Mouse (Mus musculus) monocyte, adult 2 months (primary cell): ENCODE measurements around the gene Mta3.
A peak's percentile ranks its signal among the peaks of the same experiment; 100 is the strongest.

Source experiments
- DNase-seq, 2 experiments: peaks; one replicate each; pipeline ENCODE4 v3.0.0; 2022; ENCODE audit warnings: low spot score in 2 of 2, low read depth in 1 of 2

Gene Mta3

DNA sequence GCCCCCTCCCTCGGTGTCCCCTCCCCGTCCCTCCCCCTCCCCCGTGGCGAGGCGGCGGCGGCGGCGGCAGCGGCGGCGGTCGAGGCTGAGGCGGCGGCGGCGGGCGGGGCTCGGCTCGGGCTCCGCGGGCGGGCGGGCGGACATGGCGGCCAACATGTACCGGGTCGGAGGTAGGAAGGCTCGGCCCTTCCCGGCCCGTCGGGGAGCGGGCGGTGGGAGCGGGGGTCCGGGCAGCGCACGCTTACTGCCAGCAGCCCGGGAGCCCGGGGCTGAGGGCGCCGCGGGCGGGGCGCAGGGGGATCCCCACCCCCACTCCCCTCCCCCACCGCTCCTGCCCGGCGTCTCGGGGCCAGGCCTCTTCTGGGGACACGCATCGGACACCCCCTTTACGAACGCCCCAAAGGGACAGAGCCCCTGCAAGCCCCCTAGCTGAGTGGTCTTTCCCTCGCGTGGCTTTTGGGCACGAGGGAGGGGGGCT is at the start of gene Mta3:
Gene Mta3 (plus strand): TSS at position 48 of the 478 bp plus-strand sequence.
- DNase-seq, result peak in 1 of 2 experiments; percentile 26

DNA sequence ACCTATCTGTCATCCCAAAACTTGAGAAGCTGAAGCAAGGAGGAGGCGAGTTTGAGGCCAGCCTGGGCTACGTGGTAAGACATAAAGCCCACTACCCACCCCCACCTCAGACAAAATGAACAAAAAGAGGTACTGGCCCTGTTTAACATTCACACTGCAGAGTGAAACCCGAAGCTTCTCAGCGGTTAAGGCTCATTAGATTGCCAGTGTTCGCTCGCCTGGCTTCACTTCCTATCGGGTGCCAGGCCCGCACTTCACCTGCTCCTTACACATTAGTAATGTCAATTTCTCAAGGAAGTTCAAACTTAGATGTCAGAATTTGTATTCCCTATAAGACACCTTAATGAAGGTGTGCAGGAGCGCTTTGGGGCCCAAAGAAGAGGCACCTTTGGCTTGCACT is 48.6 kb upstream of the Mta3 start:
- no peak for DNase-seq

DNA sequence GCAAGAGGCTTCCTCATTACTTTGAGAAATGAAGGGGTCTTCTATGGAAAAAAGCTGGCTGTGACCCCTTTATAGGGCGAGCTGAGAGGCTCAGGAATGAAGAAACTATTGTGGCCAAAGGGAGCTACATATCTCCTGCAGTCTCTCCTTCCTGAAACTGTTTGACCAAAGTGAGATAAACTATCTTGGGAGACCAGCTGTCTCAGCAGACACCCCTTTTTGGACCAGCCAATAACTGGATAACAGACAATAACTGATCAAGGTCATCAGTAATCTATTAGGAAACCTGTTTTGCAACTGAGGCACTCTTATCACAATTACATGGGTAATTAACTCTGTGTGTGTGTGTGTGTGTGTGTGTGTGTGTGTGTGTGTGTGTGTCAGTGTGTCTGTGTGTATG is 47.0 kb upstream of the Mta3 start:
- DNase-seq, result no peak

DNA sequence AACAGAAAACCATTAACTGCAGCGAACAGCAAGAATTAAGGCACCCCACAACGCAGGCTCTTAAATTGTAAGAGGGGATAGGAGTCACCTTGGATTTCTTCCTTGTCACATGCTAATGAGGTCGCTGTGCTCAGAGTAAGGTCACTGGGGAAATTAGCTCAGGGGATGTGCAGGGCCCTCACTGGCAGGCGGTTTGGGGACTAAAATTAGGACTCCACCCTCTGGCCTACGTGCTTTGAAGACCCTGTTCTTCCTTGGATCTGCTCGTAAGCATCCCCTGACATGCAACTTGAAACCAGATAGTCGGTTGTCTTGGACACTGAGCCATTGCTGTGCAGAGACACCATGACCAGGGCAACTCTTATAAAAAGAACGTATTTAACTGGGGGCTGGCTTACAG is 41.2 kb upstream of the Mta3 start:
- DNase-seq, result no peak

DNA sequence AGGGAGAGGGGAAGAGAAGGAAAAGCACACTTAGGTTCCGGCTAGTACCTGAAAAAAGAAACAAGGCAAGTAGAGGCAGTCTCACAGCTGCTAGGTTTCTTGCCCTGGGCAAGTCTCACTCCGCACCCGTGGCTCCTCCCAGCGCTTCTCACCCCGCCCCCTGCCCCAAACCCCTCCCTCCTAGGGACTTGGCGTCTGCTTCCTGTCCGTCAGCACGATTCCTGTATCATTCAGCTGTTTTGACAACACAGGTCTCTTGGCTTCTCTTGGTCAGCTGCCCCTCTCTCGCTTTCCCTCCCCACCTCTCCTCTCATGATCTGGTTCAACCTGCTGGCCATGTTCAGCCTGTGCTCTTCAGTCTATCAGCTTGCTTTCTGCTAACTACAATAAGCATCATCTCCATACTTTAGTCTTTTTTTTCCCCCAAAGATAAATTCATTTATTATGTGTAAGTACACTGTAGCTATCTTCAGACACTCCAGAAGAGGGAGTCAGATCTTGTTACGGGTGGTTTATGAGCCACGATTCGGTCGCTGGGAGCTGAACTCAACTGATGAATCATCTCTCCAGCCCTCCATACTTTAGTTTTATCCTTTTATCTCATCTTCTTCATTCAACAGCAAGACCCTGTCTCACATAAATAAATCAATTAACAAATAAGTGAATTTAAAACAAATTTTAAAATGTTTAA is 39.2 kb upstream of the Mta3 start:
- DNase-seq, result no peak

DNA sequence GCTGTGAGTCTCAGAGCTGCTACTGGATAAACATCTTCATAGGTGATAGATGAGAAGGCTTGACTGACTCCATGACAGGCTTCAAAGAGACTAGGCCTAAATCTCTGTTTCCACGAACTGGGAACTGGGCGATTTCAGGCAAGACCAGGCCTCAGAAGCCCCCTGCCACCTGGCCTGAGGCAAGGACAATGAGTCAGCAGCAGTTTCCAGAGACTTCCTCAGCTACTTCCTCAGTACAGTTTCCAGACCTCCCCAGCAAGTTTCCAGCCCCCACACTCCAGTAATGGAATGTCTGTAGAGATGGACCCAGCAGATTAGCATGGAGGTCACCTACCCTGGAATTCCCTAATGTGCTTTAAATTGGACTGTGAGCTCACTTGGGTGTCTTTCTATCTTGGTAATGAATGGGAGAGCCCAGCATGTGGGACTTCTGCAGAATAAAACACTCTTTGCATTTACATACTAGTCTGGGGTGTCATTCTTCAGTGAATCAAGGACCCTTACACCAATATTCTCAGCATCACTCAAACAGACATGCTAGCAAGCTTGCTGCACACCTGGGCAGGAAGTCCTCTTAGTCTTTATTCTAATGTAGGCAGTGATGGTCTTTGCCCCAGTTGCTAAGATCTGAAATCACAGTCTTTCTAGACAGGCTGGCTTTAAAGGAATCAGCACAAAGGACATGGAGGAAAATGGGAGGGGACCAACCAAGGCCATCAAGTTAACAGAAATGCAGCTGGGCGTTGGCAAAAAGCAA is 37.9 kb upstream of the Mta3 start:
- no peak for DNase-seq

DNA sequence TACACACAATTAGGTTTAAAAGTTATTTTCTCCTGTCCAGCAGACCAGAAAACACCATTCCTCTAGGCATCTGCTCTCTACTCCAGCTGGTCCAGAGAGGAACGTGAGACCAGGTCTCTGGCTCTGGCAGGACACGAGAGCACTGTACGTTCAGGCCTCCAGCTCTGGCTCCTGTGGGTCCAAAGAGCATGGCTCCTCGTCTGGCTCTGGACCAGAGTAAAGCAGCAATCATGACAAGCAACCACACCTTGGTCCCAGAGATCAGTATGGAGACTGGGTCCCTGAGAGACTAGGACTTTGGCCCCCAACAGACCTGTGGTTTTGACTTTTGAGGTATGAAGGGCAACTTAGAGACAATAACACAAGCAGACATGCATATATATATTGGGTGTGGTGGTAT is 33.3 kb upstream of the Mta3 start:
- DNase-seq, result no peak

DNA sequence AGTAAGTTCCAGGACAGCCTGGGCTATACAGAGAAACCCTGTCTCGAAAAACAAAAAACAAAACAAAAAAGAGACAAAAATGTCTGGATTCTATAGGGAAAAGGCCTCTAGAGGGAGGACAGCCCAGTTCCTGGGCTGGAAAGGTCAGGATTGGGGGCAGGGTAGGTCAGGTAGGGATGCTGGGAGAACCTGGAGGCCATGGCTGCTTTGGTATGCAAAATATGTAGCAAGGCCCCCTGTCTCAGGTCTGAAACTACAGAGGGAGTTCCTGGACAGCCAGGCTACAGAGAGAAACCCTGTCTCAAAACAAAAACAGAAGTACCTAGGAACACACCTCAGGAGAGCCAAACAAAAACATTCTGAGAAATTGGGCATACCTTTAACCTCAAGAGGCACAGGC is 28.6 kb upstream of the Mta3 start:
- no peak for DNase-seq

DNA sequence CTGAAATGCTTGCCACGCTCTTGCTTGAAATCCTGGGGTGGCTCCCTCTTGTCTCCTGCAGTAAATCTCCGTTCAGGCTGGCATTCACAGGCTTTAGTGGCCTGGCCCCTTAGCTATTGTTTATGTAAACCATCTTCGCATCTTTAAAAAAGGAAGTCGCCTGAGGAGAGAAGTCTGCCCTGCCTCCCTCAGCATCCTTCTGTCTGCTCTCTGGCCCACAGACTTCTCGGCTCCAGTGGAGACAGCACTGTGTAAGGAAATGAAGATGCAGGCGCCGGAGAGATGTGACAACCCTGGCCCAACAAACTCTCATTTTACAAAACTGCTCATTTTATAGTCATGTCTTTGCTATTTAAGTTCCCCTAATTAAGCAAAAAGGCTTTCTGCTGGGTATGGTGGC is 24.0 kb upstream of the Mta3 start:
- DNase-seq, result no peak

DNA sequence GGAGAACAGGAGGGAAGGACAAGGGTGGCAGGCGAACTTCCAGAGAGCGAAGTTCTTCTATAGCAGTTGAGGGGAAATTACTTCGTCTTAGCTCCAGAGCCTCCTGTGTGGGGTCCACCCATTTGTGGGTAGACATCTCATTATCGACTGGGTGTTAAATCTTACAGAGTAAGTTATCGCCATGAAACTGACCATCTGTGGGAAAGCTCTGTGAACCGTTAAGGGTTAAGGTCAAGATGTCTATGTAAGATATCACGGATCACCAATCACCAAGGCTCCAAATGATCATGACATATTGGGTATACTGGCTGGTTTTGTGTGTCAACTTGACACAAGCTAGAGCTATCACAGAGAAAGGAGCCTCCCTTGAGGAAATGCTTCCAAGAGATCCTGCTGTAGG is 21.5 kb upstream of the Mta3 start:
- DNase-seq, result no peak

DNA sequence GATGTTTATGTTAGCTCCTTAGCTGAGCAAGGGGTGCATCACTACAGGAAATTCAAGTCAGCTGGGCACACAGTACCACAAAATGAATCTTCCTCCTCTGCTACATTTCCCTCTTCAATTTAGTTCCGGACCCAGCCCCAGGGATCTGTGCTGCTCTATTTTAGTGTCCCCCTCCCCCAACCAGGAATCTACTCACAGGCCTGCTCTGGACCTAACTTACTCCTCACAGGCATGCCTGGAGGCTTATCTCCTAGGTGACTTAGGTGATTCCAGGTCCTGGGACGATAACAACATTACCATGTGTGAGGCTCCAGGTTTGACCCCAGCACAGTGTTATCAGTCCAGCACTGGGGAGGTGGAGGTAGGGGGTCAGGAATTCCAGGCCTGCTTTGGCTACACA is 15.5 kb upstream of the Mta3 start:
- no peak for DNase-seq

DNA sequence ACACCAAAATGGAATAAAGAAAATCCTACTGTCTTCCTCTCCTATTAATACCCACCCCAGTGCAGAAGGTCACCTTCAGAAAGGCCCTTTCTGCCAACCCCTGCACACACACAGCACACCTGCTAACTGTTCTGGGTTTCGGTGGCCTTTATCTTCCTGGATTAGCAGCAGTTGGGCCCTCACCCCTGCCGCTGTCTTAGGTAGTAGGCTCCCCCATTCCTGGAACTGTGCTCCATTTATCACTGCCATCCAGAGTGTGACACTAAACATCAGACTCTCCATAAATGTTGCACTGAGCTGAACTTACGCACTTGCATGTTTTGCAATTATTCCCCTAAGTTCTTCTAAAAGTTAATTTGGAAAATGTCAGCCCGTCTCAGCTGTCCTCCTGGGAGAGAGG is 14.6 kb upstream of the Mta3 start:
- no peak for DNase-seq

DNA sequence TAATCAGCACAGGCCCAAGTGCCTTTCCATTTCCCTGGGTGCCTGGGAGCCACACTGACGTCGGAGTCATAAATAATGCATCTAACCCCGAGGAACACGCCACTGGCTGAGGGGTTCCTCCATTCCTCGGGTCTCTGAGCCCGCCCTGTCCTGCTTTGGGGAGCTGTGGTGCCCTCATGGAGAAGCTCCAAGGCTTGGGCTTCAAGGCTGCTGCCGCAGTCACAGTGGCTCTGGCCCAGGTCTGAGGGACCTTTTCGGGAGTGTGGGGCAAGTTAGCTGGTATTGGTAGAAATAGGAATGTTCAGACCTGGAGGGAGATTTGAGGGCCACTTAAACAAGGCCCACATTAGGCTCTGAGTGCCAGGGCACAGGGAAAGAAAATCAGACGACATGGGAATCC is 12.0 kb upstream of the Mta3 start:
- no peak for DNase-seq

DNA sequence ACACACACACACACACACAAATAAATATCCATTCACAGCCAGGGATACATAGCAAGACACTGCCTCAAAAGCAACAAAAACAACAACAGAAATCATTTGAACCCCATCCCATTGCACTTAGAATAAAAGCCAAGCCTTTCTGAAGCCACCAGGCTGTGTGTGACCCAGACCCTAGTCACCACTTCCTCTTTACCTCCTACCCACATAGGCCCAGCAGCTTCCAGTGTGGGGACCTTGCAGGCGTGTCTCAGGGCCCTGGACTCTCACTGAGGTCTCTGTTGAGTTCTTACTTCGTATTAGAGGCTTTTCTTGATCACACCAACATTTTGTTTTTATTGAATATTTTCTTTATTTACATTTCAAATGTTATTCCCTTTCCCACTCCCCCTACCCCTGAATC is 10.2 kb upstream of the Mta3 start:
- DNase-seq, result peak; percentile 35 to 38

DNA sequence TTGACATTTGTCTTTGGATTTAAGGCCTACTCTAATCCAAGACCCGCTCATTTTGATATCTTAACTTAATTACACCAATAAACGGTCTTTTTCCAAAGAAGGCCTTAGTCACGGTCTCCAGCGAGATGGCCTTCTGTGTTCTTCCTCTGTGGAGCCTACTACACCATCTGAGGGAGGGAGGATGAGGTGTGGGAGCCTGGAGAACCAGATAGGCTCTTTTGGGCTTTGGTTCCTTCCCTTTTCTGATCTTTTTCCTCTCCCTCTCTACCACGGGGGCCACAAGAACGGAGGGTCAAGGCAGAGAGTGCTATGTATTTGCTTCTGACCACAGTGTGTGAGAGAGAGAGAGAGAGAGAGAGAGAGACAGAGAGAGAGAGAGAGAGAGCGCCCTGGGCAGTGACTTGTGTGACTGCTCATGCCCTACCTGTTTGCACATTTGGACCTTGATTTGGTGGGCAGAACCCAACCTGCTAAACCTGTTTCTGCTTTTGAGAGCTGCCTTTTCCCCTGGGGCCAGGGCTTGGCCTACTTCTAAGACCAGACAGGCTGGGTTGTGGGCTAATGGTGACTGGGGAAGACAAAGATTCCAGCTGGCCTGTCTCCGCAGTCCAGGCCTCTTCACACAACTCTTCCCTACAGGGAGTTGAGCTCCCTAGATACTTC is 6.8 kb upstream of the Mta3 start:
- DNase-seq, result no peak

DNA sequence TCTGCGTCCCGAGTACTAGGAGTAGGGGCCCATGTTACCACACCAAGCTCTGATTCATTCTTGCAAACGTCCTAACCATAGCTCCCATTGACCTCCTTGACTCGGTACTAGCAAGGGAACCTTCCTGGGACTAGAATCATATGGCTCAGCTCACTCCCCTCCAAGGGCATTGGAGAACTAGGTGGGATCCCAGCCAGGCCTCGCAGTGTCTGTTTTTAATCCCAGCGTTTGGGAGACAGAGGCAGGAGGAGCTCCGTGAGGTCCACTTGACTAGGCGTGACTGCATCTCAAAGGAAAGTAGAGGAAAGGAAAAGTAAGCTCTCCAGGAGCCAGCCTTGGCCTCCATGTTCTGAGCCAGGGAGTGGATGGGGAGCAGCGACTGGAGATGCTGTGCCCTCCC is 5.8 kb upstream of the Mta3 start:
- DNase-seq, result no peak

DNA sequence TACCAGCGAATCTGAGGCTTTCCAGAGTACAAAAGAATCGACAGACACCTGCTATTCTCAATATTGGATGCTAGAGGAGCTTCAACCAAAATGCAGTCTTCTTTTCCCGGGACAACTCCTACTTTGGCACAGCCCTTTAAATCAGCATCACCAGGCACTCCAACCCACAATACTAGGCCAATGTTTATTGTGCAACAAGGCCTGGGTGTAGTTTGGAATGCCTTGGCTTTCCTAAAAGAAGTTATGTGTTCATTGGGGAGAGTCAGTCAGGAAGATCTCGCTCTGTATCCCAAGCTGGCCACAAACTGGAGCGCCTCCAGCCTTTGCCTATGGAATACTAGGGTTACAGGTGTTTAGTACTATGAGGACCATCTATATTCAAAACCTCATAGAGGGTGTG is 1.5 kb upstream of the Mta3 start:
- no peak for DNase-seq

DNA sequence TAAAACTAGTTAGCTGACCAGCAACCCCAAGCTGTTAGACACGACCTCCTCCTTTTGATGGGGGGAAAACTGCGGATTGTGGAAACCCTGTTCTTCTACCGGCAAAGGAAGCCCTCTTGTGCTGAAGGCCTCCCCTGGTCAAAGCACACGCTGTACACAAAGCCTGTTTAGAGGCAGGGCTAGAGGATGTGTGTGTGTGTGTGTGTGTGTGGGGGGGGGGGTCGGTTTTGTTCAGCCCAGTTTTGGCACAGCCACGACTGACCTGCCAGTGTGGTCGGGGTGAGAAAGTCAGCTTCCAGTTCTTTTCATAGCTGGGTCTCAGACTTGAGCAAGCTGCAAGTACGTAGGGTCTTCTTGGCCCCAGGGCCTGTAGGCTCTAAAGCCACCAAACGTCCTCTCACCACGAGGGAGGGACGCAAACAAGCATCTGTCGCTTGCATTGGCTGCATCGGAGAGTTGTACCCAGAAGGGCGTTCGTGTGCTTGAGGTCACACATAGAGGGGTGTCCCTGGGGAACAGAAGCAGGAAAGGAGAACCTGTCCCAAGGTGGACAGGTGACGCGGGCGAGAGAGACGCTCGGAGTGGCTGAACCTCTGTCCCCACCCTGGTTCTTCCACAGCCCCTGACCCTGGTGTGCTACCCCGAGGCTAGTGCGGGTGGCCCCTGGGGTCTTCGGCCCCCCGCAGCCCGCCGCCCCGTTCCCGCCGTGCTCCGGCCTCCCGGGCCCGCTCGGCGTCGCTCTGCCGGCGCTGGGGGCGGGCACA is 429 bp upstream of the Mta3 start:
- peak in 1 of 2 experiments; percentile 11 for DNase-seq

DNA sequence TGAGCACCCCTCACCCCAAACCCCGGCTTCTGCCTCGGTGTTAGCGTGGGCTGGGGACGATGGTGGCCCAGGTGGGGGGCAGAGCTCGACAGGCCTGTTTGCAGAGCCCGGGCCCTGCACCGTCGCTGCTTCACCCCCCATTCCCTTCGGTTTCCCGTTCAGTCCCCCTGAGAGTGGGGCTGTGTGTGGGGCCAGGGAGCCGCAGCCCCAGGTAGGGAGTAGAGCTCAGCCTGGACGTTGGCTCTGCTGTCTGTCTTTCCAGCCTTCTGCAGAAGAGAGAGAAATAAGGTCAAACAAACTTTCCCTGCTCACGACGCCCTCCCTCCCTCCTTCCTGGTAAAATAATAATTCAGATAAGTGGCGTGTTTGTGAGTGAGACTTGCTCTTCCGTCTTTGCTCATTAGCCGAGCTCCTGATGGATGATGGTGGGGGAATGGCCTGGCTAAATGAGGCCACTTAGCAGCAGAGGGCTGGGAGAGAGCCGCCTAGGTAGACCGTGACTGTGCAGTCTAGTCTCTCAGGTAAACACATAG is 697 bp downstream of the Mta3 start:
- no peak for DNase-seq

DNA sequence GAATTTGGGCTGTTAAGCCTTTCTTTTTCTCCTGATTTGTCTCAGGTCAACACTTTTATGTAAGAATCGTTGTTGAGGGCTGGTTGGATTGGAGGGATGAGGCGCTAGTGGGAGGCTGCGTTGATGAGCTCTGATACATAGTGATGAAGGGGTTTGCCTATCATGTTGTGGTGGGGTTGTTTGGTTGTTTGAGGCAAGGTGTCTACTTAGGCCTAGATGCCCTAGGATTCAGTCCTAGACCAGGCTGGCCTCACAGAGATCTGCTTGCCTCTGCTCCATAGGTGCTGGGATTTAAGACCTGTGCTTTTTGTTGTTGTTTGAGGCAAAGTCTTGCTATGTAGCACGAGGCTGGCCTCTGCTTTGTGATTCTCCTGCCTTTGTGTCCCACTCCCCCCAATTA is 1.4 kb downstream of the Mta3 start:
- DNase-seq, result no peak

DNA sequence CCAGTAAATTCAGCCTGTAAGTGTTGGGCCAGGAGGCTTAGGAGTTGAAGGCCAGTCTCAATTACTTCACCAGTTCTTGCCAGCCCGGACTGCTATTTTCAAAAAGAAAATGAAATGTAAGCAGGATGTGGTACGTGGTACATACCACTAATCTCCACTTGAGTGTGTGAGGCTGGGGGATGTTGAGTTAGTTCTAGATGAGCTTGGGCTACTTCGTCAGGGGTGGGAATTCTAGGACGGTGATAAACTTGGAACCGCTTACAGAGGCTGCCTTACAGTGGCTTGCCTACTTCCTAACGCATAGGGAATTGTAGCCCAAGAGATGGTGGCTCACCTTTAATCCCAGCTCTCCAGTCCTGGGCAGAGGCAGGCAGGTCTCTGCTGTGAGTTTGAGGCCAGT is 1.9 kb downstream of the Mta3 start:
- no peak for DNase-seq
